Mouse (Mus musculus) ZHBTc4 (cell line): Measurements from ENCODE around the gene Btbd11.

Experiments
- DNase-seq: peaks from one replicate; pipeline ENCODE4 v3.0.0-alpha.2; 2011; ENCODE audit warnings: low read depth, low spot score

The Btbd11 gene

GRCm38 (mm10) chr10:85475642-85476345 is 89.2 kb downstream of the Btbd11 start:
- DNase-seq = no peak

GRCm38 (mm10) chr10:85479959-85480625 is 93.5 kb downstream of the Btbd11 start:
- peak; percentile 37 for DNase-seq

DNA sequence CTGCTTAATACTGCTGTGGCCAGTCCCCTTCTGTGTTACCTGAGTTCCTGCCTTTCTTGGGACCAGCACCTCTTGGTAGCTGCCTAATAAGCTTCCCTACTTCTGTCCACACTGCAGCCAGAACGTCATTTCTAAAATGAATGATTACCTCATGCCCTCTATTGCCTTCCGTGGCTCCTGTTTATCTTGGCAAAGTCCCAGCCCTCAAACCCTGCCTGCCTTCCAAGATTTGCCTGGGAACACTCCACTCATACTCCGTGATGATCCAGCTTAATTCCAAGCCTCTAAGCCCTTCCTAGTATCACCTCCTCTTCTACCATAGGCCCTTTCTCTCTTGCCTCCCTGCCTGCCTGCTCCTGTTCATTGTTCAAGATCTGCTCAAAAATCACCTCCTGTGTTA is 94.5 kb downstream of the Btbd11 start:
- no peak for DNase-seq

GRCm38 (mm10) chr10:85482064-85482473 is 95.5 kb downstream of the Btbd11 start:
- peak; percentile 45 for DNase-seq

- no peak for DNase-seq
Observed at GRCm38 (mm10) chr10:85482480-85482879, 95.9 kb downstream of the Btbd11 start.

DNA sequence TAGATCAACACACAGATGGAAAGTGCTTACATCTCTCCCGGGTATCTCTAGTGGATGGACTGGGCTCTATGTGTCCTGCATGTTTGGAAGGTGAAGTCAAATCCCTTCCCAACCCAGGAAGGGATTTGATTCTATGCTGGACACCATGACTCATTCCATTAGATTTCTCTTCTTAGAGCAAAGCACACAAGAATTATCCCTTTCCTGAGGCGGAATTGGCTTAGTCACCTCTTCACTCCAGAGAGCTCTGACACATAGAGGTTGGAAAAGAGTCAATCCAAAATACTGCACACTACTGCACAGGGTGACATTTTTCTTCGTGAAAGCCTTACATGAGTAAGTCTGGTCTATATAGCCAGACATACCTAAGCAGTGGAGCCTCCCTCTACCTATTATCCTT is 99.8 kb downstream of the Btbd11 start:
- no peak for DNase-seq

- DNase-seq = no peak
Observed at GRCm38 (mm10) chr10:85492583-85492982, 106.0 kb downstream of the Btbd11 start.

DNA sequence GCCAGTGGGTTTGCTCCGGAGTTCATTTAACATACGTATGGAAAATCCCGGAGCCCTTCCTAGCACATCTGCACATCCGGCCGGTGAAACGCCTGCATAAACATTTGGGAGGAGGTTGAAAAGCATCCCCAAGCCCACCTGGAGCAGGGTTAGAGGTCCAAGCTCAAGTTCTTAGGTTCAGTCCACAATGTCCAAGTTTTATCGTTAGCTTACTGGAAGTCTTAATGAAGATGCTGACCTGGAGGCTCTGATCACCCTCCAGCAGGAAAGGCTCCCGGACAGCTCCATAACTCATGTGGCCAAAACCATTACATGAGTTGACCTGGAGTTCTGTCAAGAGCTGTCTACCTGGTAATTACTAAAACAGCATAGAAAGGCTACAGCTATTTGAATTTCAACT is 109.7 kb downstream of the Btbd11 start:
- no peak for DNase-seq

DNA sequence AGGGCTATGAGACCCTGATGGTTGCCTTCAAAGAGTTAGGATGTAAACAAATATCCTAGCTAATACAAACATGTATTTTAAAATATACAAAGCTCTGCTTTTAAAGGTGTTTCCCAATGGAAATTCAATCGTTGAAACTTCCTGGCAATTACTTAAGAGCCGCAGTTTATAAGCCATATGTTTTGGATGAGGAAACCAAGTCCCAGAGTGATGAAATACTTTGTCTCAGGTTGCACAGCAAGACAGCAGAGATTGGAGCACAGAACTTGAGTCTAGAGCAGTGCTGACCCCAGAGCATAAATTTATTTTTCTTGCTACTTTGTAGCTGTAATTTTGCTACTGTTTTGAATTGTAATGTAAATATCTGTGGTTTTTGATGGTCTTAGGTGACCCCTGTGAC is 110.4 kb downstream of the Btbd11 start:
- no peak for DNase-seq

DNA sequence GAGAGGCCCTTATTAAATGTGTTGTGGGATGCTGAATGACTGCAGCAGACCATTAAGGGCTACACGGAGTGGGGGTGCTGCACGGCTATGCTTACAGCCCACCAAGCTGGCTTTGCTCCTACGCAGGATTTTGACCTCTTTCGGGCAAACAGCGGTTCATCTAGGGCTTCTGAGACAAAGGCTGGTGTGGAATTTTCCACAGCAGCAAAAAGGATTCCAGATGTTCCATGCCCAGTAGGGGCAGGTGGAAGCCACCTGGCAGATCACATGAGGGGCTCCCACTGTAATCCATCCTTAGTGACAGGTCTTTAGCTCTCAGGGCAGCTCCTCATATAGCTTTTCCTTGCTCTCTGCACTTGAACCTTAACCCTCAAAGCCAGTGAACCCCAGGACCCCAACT is 111.3 kb downstream of the Btbd11 start:
- DNase-seq = no peak

DNA sequence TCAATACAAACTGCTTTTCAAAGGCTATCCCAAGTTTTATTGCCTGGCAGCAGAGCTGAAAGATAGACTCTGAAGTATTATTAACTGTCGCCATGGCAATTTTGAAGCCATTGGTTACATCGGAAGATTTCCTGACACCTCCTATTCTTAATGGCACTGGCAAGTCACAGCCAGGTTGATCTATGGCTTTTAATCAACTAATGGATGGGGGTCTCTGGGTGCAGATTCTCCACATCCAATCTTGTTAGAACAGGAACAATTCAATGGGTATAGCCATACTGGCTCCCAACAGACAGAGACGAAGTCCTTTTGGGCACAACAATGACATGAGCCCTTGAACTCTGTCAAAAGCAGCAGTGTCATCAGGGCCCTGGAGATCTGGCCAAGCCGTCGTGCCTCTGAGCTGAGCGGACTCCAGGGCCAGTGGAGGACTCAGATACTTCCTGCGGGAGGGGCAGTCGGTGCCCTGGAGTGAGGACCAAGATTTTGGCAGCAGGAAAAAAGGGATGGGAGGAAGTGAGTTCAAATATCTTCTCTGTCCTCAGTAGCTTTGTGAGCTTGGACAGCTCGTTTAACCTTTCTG is 114.0 kb downstream of the Btbd11 start:
- DNase-seq = no peak

DNA sequence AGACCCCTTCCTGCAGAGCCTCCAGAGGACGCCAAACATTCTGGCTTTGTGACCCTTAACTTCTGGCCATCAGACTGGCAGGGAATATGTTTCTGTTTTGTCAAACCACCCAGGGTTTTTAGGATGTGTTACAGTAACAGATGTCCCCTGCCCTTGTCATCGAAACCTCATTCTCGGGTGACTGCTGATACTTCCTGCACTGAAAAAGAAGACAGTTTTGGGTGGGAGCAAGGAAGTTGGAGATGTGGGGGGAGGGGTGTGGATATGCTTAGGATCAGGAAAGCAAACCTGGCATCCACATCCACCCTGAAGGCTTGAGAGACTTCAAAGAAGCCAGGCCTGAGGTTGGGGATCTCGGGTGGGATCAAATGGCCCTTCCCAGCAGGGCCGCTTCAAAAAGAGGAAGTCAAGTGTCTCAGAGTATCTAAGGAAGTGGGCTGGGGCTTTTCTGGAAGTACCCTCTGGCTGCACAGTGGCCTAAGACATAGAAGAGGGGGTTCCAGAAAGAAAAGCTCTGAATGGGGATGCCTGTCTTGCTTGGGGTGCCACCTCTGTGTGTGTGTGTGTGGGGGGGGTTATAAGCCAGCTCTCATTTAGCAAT is 115.5 kb downstream of the Btbd11 start:
- no peak for DNase-seq

DNA sequence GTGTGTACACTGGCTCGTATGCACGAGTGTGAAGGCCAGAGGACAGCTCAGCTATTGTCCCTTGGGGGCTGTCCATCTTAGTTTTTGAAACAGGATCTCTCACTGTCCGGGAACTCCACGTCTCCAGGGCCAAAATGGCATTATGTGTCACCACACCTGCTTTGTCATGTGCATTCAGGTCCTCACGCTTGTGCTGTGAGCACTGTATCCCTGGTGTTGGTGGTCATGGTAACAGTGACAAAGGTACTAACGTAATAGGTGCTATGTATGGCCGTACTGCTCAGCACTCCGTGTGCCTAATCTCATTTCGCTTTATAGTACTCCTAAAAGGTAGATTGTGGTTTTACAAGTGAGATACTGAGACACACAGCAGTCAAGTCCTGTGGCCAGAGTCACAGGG is 116.0 kb downstream of the Btbd11 start:
- DNase-seq = no peak

DNA sequence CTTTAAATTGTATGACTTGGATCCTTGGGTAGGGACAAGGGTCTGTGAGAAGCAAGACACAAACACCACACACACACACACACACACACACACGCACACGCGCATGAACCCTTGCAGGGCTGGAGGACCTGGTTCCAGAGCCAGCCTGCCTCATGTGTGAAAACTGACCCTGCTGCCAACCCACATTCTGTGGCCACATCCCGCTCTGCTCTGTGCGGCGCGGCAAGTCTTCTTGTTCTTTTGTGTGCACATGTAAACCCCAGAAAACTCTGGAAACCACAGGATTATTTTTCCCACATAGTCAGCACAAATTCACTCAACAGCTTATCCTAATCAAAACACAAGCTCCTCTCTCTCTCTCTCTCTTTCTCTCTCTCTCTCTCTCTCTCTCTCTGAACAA is 116.8 kb downstream of the Btbd11 start:
- DNase-seq = peak; percentile 70

DNA sequence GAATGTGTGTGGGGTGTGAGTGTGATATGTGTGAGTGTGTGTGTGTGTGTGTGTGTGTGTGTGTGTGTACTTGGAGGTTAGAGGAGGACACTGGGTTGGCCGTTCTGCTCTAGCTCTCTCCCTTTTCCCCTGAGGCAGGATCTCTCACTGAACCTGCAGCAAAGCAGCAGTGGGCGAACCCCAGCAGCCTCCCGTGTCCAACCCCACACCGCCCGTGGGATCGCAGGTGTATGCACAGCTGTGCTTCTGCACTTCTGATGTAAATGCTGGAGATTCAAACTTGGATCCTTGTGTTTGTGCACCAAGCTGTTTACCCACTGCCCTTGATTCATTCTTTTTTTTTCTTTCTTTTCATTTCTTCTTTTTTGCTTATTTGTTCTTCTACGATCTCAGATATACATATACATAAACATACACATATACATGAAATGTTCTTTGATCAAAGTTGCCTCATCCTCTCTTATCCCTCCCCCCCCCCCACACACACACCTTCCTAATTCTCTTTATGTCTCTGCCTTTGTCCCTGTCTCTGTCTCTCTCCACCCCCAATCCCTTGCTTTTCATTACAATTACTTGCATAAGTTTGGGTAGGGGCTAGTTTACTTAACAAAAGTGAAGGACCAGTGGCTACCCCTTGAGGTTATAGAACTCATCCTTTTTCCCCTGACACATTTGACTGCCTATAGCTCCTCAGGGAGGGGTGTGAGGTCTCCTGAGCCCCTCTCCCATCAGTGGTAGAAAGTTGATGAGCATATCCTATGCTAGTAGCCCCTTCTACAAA is 120.8 kb downstream of the Btbd11 start:
- peak; percentile 50 for DNase-seq

GRCm38 (mm10) chr10:85508193-85508794 is 121.7 kb downstream of the Btbd11 start:
- DNase-seq = no peak

DNA sequence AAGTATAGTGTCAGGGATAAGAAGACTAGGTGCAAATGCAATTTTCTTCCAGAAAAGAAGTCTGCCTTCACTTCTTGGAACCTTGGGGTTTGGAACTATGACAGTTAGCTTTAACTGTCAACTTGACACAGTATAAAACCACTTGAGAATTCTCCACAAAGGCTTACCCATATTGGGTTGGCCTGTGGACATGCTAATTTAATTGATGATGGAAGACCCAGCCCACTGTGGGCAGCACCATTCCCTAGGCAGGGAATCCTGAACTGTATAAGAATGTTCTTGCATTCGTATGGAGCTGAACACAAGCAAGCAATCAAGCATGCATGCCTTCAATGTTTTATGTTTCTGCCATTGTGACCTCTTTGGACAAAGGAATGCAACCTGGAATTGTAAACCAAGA is 122.4 kb downstream of the Btbd11 start:
- DNase-seq = no peak

GRCm38 (mm10) chr10:85510329-85510728 is 123.7 kb downstream of the Btbd11 start:
- peak; percentile 40 for DNase-seq

DNA sequence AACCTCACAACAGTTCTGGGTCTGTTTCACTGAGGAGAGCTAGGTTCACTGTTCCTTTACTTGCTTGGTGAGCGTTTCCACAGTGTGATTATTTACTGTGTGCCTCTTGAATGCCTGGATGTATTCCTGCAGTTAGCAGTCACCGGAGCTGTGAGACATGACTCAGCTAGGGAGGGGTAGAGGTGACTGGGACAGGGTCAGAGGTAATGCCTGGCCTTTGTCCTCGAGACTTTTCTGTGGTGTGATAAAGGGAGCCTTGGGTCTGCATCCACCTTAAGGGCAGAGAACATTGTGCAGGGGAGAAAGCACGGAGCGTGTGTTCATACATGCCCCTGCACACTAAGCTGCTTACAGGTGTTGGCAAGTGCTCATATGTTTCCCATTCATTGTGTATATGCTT is 126.2 kb downstream of the Btbd11 start:
- DNase-seq = no peak

- no peak for DNase-seq
Observed at GRCm38 (mm10) chr10:85517223-85518110, 130.9 kb downstream of the Btbd11 start.

DNA sequence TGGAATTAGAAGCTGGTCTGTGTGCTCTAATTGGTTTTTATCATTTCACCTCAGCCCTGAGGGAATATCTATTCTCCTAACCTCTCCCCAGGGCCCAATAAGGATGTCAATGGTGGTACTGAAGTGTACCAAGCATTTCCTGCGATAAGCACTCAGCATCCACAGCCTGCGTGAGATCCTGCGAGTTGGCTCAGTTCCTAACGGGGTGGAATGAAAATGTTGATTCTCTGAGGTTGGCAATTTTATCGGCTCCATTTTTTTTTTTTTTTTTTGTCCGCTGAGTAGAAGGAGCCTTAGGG is 131.4 kb downstream of the Btbd11 start:
- DNase-seq = no peak
